Mouse (Mus musculus) olfactory bulb, adult 2 months (tissue): ENCODE measurements at regions not wholly inside any gene's neighbourhood (a gene's known extent, or its start where the extent isn't known, plus 50 kb on each side); places are given as distances from the start of the nearest gene placed in this dataset.

ENCODE experiments used
- H3K27ac ChIP-seq: fragments of 200-500 bp; 2 replicates; pipeline ENCODE4 v1.5.1; 2012; ENCODE audit warnings: low read depth, low read length; ENCODE audit not compliant: insufficient read depth
- H3K4me1 ChIP-seq: fragments of 200-500 bp; 2 replicates; pipeline ENCODE4 v1.6.1; 2012; ENCODE audit warnings: low read length; ENCODE audit not compliant: control insufficient read depth, insufficient read depth
- H3K4me3 ChIP-seq: fragments of 200-500 bp; 2 replicates; pipeline ENCODE4 v1.5.1; 2012; ENCODE audit warnings: mild to moderate bottlenecking, low read depth, low read length, moderate library complexity; ENCODE audit not compliant: insufficient read depth
- CTCF ChIP-seq: fragments of 200-500 bp; IDR thresholded peaks from 2 replicates; pipeline ENCODE4 v1.5.1; 2012; ENCODE audit warnings: low read depth, mild to moderate bottlenecking, low read length, moderate library complexity; ENCODE audit not compliant: insufficient read depth
- POLR2A ChIP-seq: fragments of 200-500 bp; IDR thresholded peaks from 2 replicates; pipeline ENCODE4 v1.6.1; 2012; ENCODE audit warnings: mild to moderate bottlenecking, low read depth, low read length, moderate library complexity; ENCODE audit not compliant: insufficient read depth
- WGBS: fragments of 180-500 bp; shearing (Covaris S2); methylation state at CpG from one replicate; pipeline ENCODE4 v1.1.7; 2018; 5-methylcytosine and 5-hydroxymethylcytosine counted together

- Histone ChIP-seq H3K4me3 (no peak overlapping the region), H3K27ac (no peak overlapping the region), H3K4me1 (peaks cover 7% of the 10 kb centered on the region)
- no peak for TF ChIP-seq CTCF
- no peak for TF ChIP-seq POLR2A
- 93% methylated on average over 2 of the region's 2 CpGs for WGBS
These were observed 54.1 kb upstream of the Pthlh start for GRCm38 (mm10) chr6:147318106-147318505.

- Histone ChIP-seq H3K4me1 (peaks cover 7% of the 10 kb centered on the region), H3K4me3 (no peak overlapping the region), H3K27ac (no peak overlapping the region)
- 88% methylated on average over 11 of the region's 11 CpGs for WGBS
- TF ChIP-seq POLR2A, result no peak
- TF ChIP-seq CTCF, result no peak
These were observed 52.9 kb upstream of the Pthlh start for GRCm38 (mm10) chr6:147316702-147317468.

DNA sequence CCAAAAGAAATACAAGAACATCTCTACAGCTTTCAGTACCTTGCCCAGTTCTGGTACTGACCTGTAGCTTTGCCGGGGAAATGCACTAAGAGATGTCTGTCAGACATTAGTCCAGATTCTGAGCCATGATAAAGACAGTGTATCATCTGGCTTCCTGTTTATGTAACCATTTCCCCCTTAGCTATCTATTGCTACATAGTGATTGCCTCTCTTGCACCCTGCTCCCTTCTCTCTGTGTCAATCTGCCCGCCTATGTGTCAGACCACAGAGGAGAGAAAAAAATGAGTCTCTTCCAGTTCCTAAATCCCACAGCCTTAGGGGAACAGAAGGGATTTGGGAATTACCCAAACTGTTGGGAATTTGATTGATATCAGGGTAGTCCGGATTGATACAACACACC, 52.2 kb upstream of the Pthlh start:
- TF ChIP-seq POLR2A, result no peak
- no peak for TF ChIP-seq CTCF
- no peak overlapping the region for H3K27ac ChIP-seq
- WGBS, result 81% methylated on average over 3 of the region's 3 CpGs
- H3K4me1 ChIP-seq, result peaks cover 7% of the 10 kb centered on the region
- no peak overlapping the region for H3K4me3 ChIP-seq

DNA sequence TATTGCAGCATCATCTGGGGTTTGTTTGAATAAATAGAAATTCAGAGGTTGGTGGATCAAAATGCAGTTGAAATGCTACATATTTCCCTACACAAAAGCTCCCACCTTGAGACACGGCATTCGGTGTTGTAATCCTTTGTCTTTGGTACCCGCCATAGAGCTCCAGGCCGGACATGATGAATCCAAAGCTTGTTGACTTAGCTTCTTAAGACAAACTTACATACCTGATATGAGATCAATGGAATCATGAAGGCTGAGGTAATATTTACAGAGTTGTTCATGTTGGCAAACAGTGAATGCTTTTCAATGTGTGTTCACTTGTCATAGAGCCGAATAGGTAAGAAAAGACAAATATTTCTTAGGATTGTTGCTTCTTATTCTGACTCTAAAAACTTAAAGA, 51.2 kb upstream of the Pthlh start:
- Histone ChIP-seq H3K4me1 (peaks cover 7% of the 10 kb centered on the region), H3K27ac (no peak overlapping the region), H3K4me3 (no peak overlapping the region)
- TF ChIP-seq POLR2A, result no peak
- no peak for TF ChIP-seq CTCF
- WGBS, result 91% methylated on average over 5 of the region's 5 CpGs
